In genomic region chr12:74848611-74849347, GRCm38 (mm10) we compare ENCODE assay signal across 12 mouse cellular contexts.
DNase-seq lines count a peak whose midpoint lies in the region; ATAC-seq and TF ChIP-seq lines count a peak whose summit lies in the region.
"Had no signal": no experiment of that assay in that cellular context is flagged by ENCODE, and none has a peak within 500 bp of the region (broad histone marks: within the 10 kb centered on the region; RNA-seq: fewer than 3 reads in every experiment).

No protein-coding gene starts in this region.

- no peaks in the 10 kb centered on the region for H3K9me3 ChIP-seq in midbrain, embryonic 14.5 days (ENCODE audit: control insufficient read depth, low read length)
- no peaks in the 10 kb centered on the region for H3K9me3 ChIP-seq in midbrain, embryonic 10.5 days (replicated peaks)
- H3K9me3 ChIP-seq: embryonic facial prominence, embryonic 15.5 days; midbrain, embryonic 12.5 days had no signal

- H3K9ac ChIP-seq in midbrain, embryonic 14.5 days (replicated peaks; ENCODE audit: low read length) = no peak overlapping the region
- no peak overlapping the region for H3K9ac ChIP-seq in heart, adult 2 months (ENCODE audit: low read depth, low read length)
- H3K9ac ChIP-seq: embryonic facial prominence, embryonic 15.5 days; midbrain, embryonic 12.5 days had no signal

- no peak for TF ChIP-seq POLR2A in heart, adult 2 months (IDR thresholded peaks at IDR 0.05; ENCODE audit: insufficient read depth, low read depth, low read length)

- no peaks in the 10 kb centered on the region for H3K36me3 ChIP-seq in midbrain, embryonic 14.5 days (ENCODE audit: control insufficient read depth, insufficient read depth, low read length)
- H3K36me3 ChIP-seq in midbrain, embryonic 10.5 days = no peaks in the 10 kb centered on the region
- no peaks in the 10 kb centered on the region for H3K36me3 ChIP-seq in heart, adult 2 months (ENCODE audit: control insufficient read depth, insufficient read depth, low read length)
- H3K36me3 ChIP-seq: embryonic facial prominence, embryonic 15.5 days; G1E; midbrain, embryonic 12.5 days had no signal

- H3K4me2 ChIP-seq in midbrain, embryonic 14.5 days (ENCODE audit: low read length) = no peak overlapping the region
- H3K4me2 ChIP-seq: embryonic facial prominence, embryonic 15.5 days; midbrain, embryonic 12.5 days had no signal

- TF ChIP-seq EP300 in heart, adult 2 months (IDR thresholded peaks at IDR 0.05; ENCODE audit: insufficient read depth, low read depth, low read length) = no peak

- H3K79me2 ChIP-seq in heart, adult 2 months (replicated peaks; ENCODE audit: control insufficient read depth, insufficient read depth, low read length) = no peaks in the 10 kb centered on the region

- no peak overlapping the region for H3K4me3 ChIP-seq in midbrain, embryonic 14.5 days (replicated peaks; ENCODE audit: low read depth, low read length)
- H3K4me3 ChIP-seq in midbrain, embryonic 10.5 days = no peak overlapping the region
- H3K4me3 ChIP-seq in heart, adult 2 months = no peak overlapping the region
- H3K4me3 ChIP-seq: embryonic facial prominence, embryonic 15.5 days; midbrain, embryonic 12.5 days had no signal

- H3K27me3 ChIP-seq in midbrain, embryonic 14.5 days (ENCODE audit: control insufficient read depth, insufficient read depth, low read length) = no peaks in the 10 kb centered on the region
- no peaks in the 10 kb centered on the region for H3K27me3 ChIP-seq in midbrain, embryonic 10.5 days (ENCODE audit: low read depth, poor library complexity, severe bottlenecking)
- H3K27me3 ChIP-seq in heart, adult 2 months (ENCODE audit: control insufficient read depth, insufficient read depth, low read length) = no peaks in the 10 kb centered on the region
- H3K27me3 ChIP-seq: embryonic facial prominence, embryonic 15.5 days; midbrain, embryonic 12.5 days had no signal

- 69% methylated on average over 12 of the region's 12 CpGs for WGBS in midbrain, embryonic 14.5 days
- 90% methylated on average over 12 of the region's 12 CpGs for WGBS in midbrain, embryonic 10.5 days
- WGBS in heart, adult 2 months = 64% methylated on average over 12 of the region's 12 CpGs

- TF ChIP-seq CTCF in heart, adult 2 months (IDR thresholded peaks at IDR 0.05) = no peak

- intact Hi-C loops in gastrocnemius, postnatal 14 days (cut with DNase I; ENCODE audit: low total_unique reads) = no loop called here
- intact Hi-C loops in heart, adult 2 months (cut with DNase I) = no loop called here

- H3K27ac ChIP-seq in midbrain, embryonic 14.5 days (replicated peaks; ENCODE audit: low read depth, low read length) = no peak overlapping the region
- no peak overlapping the region for H3K27ac ChIP-seq in midbrain, embryonic 10.5 days (replicated peaks)
- no peak overlapping the region for H3K27ac ChIP-seq in heart, adult 2 months
- H3K27ac ChIP-seq: embryonic facial prominence, embryonic 15.5 days; midbrain, embryonic 12.5 days had no signal

- DNase-seq in midbrain, embryonic 14.5 days = peak; percentile 7
- DNase-seq in midbrain, embryonic 10.5 days (ENCODE audit: low spot score) = no peak
- DNase-seq in gastrocnemius, postnatal 14 days = peak; percentile 44
- DNase-seq in left cerebral cortex, adult 9 months (ENCODE audit: low spot score in 2 of 2) = peak; percentile 82 to 89
- no peak for DNase-seq in heart, adult 2 months
- no peak for DNase-seq in ovary, postnatal 10 days (ENCODE audit: low spot score)
- DNase-seq: kidney, postnatal 10 days; thymus, postnatal 14 days had no signal

- peaks cover 3% of the 10 kb centered on the region; the same call in 1 of the 2 replicates for H3K4me1 ChIP-seq in midbrain, embryonic 14.5 days (ENCODE audit: control insufficient read depth, insufficient read depth, low read length)
- H3K4me1 ChIP-seq in midbrain, embryonic 10.5 days = peaks cover 20% of the 10 kb centered on the region
- no peaks in the 10 kb centered on the region for H3K4me1 ChIP-seq in heart, adult 2 months (ENCODE audit: control insufficient read depth, insufficient read depth, low read length)
- H3K4me1 ChIP-seq: embryonic facial prominence, embryonic 15.5 days had no signal

- ATAC-seq in midbrain, embryonic 14.5 days (ENCODE audit: low FRiP score, low TSS enrichment) = no peak
- ATAC-seq in inflammation-experienced regulatory T-cells, adult 6 months = no peak

Comparison
In these comparisons a context has a peak if more than half of its experiments do, and no peak if none do; other contexts are left out.
1. DNase-seq: peak in midbrain, embryonic 14.5 days (single experiment), gastrocnemius, postnatal 14 days (single experiment) and left cerebral cortex, adult 9 months (2 of 2); none in midbrain, embryonic 10.5 days (single experiment), heart, adult 2 months (0 of 2) and ovary, postnatal 10 days (single experiment).